Mouse (Mus musculus) ES-E14 (cell line): Measurements from ENCODE around the gene Zmynd11.

Experiments
- HCFC1 ChIP-seq: IDR thresholded peaks from 2 replicates; pipeline ENCODE4 v1.6.1; 2012; ENCODE audit warnings: low read length, inconsistent platforms, borderline replicate concordance; ENCODE audit not compliant: insufficient read depth
- MAFK ChIP-seq: IDR thresholded peaks from 2 replicates; pipeline ENCODE4 v1.6.1; 2014; ENCODE audit warnings: mild to moderate bottlenecking, low read depth, low read length, inconsistent platforms; ENCODE audit not compliant: insufficient read depth

GRCm38 (mm10) chr13:9648716-9649115 is 116.4 kb downstream of the Zmynd11 start:
- TF ChIP-seq MAFK = no peak
- no peak for TF ChIP-seq HCFC1
